Mouse (Mus musculus) myocyte (in vitro differentiated cells): ENCODE measurements around the gene Men1. TPM values are rescaled to one million over a fixed set of nuclear protein-coding genes. Genes with fewer than 3 reads are reported as not detected.

ENCODE experiments used
- H3K27me3 ChIP-seq: one replicate; pipeline ENCODE4 v1.6.1; 2011; ENCODE audit not compliant: control insufficient read depth, insufficient read depth, insufficient read length
- H3K36me3 ChIP-seq: one replicate; pipeline ENCODE4 v1.6.1; 2011; ENCODE audit not compliant: control insufficient read depth, insufficient read depth
- H3K4me2 ChIP-seq: one replicate; pipeline ENCODE4 v1.6.1; 2011; ENCODE audit warnings: low read depth, control low read depth
- H3K4me3 ChIP-seq: one replicate; pipeline ENCODE4 v1.5.1; 2011; ENCODE audit warnings: mild to moderate bottlenecking, control low read depth, moderate library complexity
- H3K79me2 ChIP-seq: one replicate; pipeline ENCODE4 v1.6.1; 2011; ENCODE audit not compliant: control insufficient read depth, insufficient read depth
- H3ac ChIP-seq: one replicate; pipeline ENCODE4 v1.6.1; 2011; ENCODE audit not compliant: control insufficient read depth, insufficient read length
- CEBPB ChIP-seq: IDR thresholded peaks from 2 replicates; pipeline ENCODE4 v1.6.1; 2011; ENCODE audit warnings: mild to moderate bottlenecking, moderate library complexity; ENCODE audit not compliant: poor library complexity, insufficient read depth, severe bottlenecking
- E2F4 ChIP-seq: IDR thresholded peaks from one replicate; pipeline ENCODE4 v1.6.1; 2011; ENCODE audit warnings: mild to moderate bottlenecking, control low read depth, moderate library complexity; ENCODE audit not compliant: insufficient read depth
- MAX ChIP-seq: IDR thresholded peaks from one replicate; pipeline ENCODE4 v1.6.1; 2011; ENCODE audit warnings: low read depth, mild to moderate bottlenecking, control low read depth
- MYOD1 ChIP-seq, 3 experiments: IDR thresholded peaks; one replicate each; pipeline ENCODE4 v1.6.1; 2011; ENCODE audit warnings: control low read depth in 2 of 3, low read depth in 2 of 3, mild to moderate bottlenecking in 2 of 3, moderate library complexity in 1 of 3; ENCODE audit not compliant: insufficient read length in 2 of 3, control insufficient read depth in 1 of 3
- MYOG ChIP-seq, 3 experiments: IDR thresholded peaks; one replicate each; pipeline ENCODE4 v1.6.1; 2011; ENCODE audit warnings: control low read depth in 2 of 3, low read depth in 2 of 3, mild to moderate bottlenecking in 2 of 3; ENCODE audit not compliant: insufficient read length in 2 of 3, control insufficient read depth in 1 of 3, insufficient read depth in 1 of 3
- POLR2A ChIP-seq: IDR thresholded peaks from one replicate; pipeline ENCODE4 v1.6.1; 2011; ENCODE audit warnings: low read depth, mild to moderate bottlenecking, control low read depth, moderate library complexity; ENCODE audit not compliant: insufficient read length
- POLR2AphosphoS2 ChIP-seq: IDR thresholded peaks from one replicate; pipeline ENCODE4 v1.6.1; 2011; ENCODE audit warnings: low read depth, control low read depth; ENCODE audit not compliant: insufficient read length
- REST ChIP-seq: IDR thresholded peaks from one replicate; pipeline ENCODE4 v1.6.1; 2011; ENCODE audit warnings: mild to moderate bottlenecking, control low read depth, moderate library complexity; ENCODE audit not compliant: insufficient read depth, insufficient read length
- SRF ChIP-seq: IDR thresholded peaks from one replicate; pipeline ENCODE4 v1.6.1; 2011; ENCODE audit warnings: low read depth; ENCODE audit not compliant: control insufficient read depth, insufficient read length
- TCF12 ChIP-seq: IDR thresholded peaks from one replicate; pipeline ENCODE4 v1.6.1; 2011; ENCODE audit warnings: mild to moderate bottlenecking, control low read depth; ENCODE audit not compliant: poor library complexity, insufficient read depth, severe bottlenecking
- TCF3 ChIP-seq: IDR thresholded peaks from one replicate; pipeline ENCODE4 v1.6.1; 2011; ENCODE audit warnings: low read depth, control low read depth; ENCODE audit not compliant: insufficient read length
- USF1 ChIP-seq: IDR thresholded peaks from one replicate; pipeline ENCODE4 v1.6.1; 2011; ENCODE audit warnings: low read depth, mild to moderate bottlenecking, control low read depth, moderate library complexity
- polyA plus RNA-seq: library from polyadenylated mRNA; unstranded; fragments of >200 nt; fragmentation: generic; extraction: Trizol; gene quantifications from one replicate; pipeline ENCODE4 v1.2.1, GENCODE M21; 2012; ENCODE audit warnings: missing spikeins

The Men1 gene
- polyA plus RNA-seq, 1 experiment, result 37.2 TPM

- Histone ChIP-seq H3K4me2 (no peak overlapping the region), H3K4me3 (no peak overlapping the region), H3ac (no peak overlapping the region), H3K27me3 (no peaks in the 10 kb centered on the region), H3K79me2 (peaks cover 16% of the 10 kb centered on the region), H3K36me3 (peaks cover 22% of the 10 kb centered on the region)
- TF ChIP-seq TCF12 (no peak), MYOG (IDR thresholded peaks at IDR 0.05; ENCODE audit: control insufficient read depth in 1 of 3, insufficient read depth in 1 of 3, insufficient read length in 2 of 3, low read depth in 2 of 3) (no peak), MAX (no peak), REST (no peak), POLR2AphosphoS2 (no peak), USF1 (no peak)
Measured at GRCm38 (mm10) chr19:6339191-6339590, 4.4 kb downstream of the Men1 start.

GRCm38 (mm10) chr19:6339890-6340504 lies 5.2 kb downstream of the Men1 start:
- Histone ChIP-seq H3K79me2 (peaks cover 16% of the 10 kb centered on the region), H3K4me2 (no peak overlapping the region)

DNA sequence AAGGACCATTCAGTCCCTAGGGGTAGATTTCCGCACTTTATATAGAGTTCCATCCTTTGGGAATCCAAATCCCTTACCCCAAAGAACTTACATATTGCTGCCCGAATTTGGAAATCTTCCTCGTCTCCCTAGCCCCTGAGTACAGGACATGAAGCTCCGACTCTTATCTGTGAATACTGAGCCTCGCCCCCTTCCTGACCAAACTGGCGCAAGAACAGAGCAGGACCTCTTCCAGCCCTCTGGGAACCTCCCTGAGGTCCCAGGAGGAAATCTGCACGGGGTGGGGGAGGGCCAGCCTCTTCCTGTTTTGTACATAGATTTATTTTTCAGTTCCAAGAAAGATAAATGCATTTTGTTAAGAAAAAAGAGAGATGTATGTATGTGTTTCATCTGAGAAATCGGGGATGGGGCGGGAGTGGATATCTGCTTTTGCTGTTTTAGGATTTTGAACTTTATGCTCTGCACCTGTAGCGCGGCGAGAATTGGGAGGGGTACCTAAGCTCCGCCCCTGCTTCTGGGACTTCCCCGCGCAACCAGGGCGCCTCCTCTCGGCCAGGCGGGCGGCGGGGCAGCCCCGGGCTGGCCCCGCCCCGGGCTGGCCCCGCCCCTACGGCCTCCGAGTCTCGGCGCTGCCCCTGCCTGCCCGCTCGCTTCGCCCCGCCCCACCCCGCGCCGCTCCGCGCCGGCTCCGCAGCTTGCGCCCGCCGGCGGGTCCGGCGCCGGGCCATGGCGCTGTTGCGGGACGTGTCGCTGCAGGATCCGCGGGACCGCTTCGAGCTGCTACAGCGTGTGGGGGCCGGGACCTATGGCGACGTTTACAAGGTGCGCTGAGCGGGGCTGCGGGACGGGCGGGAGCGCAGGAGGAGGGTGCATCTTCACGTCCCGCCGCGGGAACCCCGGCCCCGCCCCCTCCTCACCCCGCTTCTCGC lies 6.0 kb downstream of the Men1 start, which contains the start of gene Map4k2:
Gene Map4k2 (plus strand): TSS at position 612 of the 929 bp plus-strand sequence.
- no peaks in the 10 kb centered on the region for H3K27me3 ChIP-seq
- H3K4me2 ChIP-seq, result peak within 1 kb of the TSS; percentile 74
- peak within 1 kb of the TSS; percentile 22 for H3K4me3 ChIP-seq
- H3K79me2 ChIP-seq, result peaks cover 12% of the 10 kb centered on the region
- H3ac ChIP-seq, result peak within 1 kb of the TSS; percentile 19
- peaks cover 22% of the 10 kb centered on the region for H3K36me3 ChIP-seq
- TF ChIP-seq POLR2A, result peak; percentile 56
- no peak for TF ChIP-seq REST
- TF ChIP-seq TCF3, result no peak
- TF ChIP-seq MYOD1 (IDR thresholded peaks at IDR 0.05; ENCODE audit: control insufficient read depth in 1 of 3, insufficient read length in 2 of 3, low read depth in 2 of 3), result peak in 1 of 3 experiments; percentile 3
- TF ChIP-seq TCF12, result no peak
- TF ChIP-seq POLR2AphosphoS2, result peak; percentile 81
- no peak for TF ChIP-seq SRF

More at GRCm38 (mm10) chr19:6339890-6340504, 5.2 kb downstream of the Men1 start:
- H3ac ChIP-seq, result no peak overlapping the region
- TF ChIP-seq MYOG (IDR thresholded peaks at IDR 0.05; ENCODE audit: control insufficient read depth in 1 of 3, insufficient read depth in 1 of 3, insufficient read length in 2 of 3, low read depth in 2 of 3) (no peak), USF1 (no peak), POLR2A (no peak), POLR2AphosphoS2 (no peak), MAX (no peak), TCF3 (no peak), TCF12 (no peak), E2F4 (no peak), MYOD1 (IDR thresholded peaks at IDR 0.05; ENCODE audit: control insufficient read depth in 1 of 3, insufficient read length in 2 of 3, low read depth in 2 of 3) (no peak)
- no peaks in the 10 kb centered on the region for H3K27me3 ChIP-seq
- no peak overlapping the region for H3K4me3 ChIP-seq
- peaks cover 22% of the 10 kb centered on the region for H3K36me3 ChIP-seq

GRCm38 (mm10) chr19:6341453-6342077 lies 6.8 kb downstream of the Men1 start:
- Histone ChIP-seq H3K4me2 (peak overlapping the region; percentile 74), H3K4me3 (peak overlapping the region; percentile 22), H3K79me2 (peaks cover 5% of the 10 kb centered on the region), H3ac (peak overlapping the region; percentile 19), H3K36me3 (peaks cover 22% of the 10 kb centered on the region), H3K27me3 (no peaks in the 10 kb centered on the region)
- no peak for TF ChIP-seq TCF12
- no peak for TF ChIP-seq CEBPB
- TF ChIP-seq MYOD1 (IDR thresholded peaks at IDR 0.05; ENCODE audit: control insufficient read depth in 1 of 3, insufficient read length in 2 of 3, low read depth in 2 of 3), result no peak
- no peak for TF ChIP-seq MAX
- no peak for TF ChIP-seq POLR2AphosphoS2
- TF ChIP-seq POLR2A, result no peak
- no peak for TF ChIP-seq E2F4
- TF ChIP-seq REST, result no peak
- no peak for TF ChIP-seq TCF3
- no peak for TF ChIP-seq USF1
- no peak for TF ChIP-seq MYOG (IDR thresholded peaks at IDR 0.05; ENCODE audit: control insufficient read depth in 1 of 3, insufficient read depth in 1 of 3, insufficient read length in 2 of 3, low read depth in 2 of 3)
- TF ChIP-seq SRF, result no peak
